Mouse (Mus musculus) heart, postnatal 0 days (tissue): ENCODE data around the gene Gltp.

Source experiments
- CTCF ChIP-seq: IDR thresholded peaks from 2 replicates; pipeline ENCODE4 v1.5.1; 2016; ENCODE audit warnings: antibody characterized with exemption, control low read depth, low read depth
- EP300 ChIP-seq: IDR thresholded peaks from 2 replicates; pipeline ENCODE4 v1.6.1; 2016; ENCODE audit warnings: antibody characterized with exemption, low read depth

DNA sequence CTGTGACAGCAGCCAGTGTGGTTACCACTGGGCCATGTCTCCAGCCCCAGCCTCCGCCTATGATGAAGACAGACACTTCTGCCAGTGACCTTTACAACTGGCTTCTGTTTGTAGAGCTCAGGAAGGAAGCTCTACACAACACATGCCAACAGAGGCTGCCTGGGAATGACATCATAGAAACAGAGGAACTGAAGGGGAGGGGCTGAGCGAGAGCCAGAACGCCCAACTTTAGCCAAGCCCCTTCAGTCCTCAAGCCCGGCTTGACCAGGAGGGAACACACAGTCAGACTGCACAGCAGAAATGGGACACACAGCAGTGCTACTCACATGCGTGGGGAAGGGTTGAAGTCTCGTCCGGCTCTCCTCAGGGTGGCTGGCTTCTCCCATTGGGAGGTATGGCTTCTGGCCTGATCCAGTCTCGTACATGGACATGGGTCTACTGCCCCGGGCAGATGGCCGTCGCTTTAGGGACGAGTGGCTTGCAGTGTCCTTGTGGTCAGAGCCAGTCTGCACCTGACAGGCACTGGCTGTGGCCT, 48.0 kb upstream of the Gltp start:
- TF ChIP-seq CTCF, result no peak
- TF ChIP-seq EP300, result no peak
